In genomic region chr2:135029700-135030099, GRCm38 (mm10) we compare ENCODE assay signal across 9 mouse cellular contexts.
A peak's percentile ranks its signal among the peaks of the same experiment; 100 is the strongest.
DNase-seq lines count a peak whose midpoint lies in the region; ATAC-seq lines count a peak whose summit lies in the region.
"Had no signal": no experiment of that assay in that cellular context is flagged by ENCODE, and none has a peak within 500 bp of the region (broad histone marks: within the 10 kb centered on the region; RNA-seq: fewer than 3 reads in every experiment).

No protein-coding gene starts in this region.

- H3K27me3 ChIP-seq in heart, embryonic 15.5 days = no peaks in the 10 kb centered on the region
- H3K27me3 ChIP-seq in embryonic facial prominence, embryonic 14.5 days (replicated peaks; ENCODE audit: control insufficient read depth, insufficient read depth, low read length) = no peaks in the 10 kb centered on the region
- H3K27me3 ChIP-seq: limb, embryonic 15.5 days had no signal

- peaks cover 7% of the 10 kb centered on the region for H3K4me1 ChIP-seq in heart, embryonic 15.5 days (replicated peaks)
- peaks cover 9% of the 10 kb centered on the region for H3K4me1 ChIP-seq in embryonic facial prominence, embryonic 14.5 days (ENCODE audit: control insufficient read depth, insufficient read depth, low read length)

- ATAC-seq in heart, embryonic 15.5 days (replicated peaks; ENCODE audit: insufficient number of reproducible peaks, insufficient read depth, low FRiP score, low read depth) = no peak; the same call in 1 of the 2 replicates
- no peak; the same call in 1 of the 2 replicates for ATAC-seq in embryonic facial prominence, embryonic 14.5 days (ENCODE audit: low read depth)
- ATAC-seq in CD4-positive, CD25-positive, alpha-beta regulatory T cell, adult 4 months = no peak

- no peak overlapping the region for H3K4me3 ChIP-seq in heart, embryonic 15.5 days
- H3K4me3 ChIP-seq in embryonic facial prominence, embryonic 14.5 days (ENCODE audit: low read depth, low read length) = no peak overlapping the region
- H3K4me3 ChIP-seq: limb, embryonic 15.5 days had no signal

- intact Hi-C loops in left cerebral cortex, postnatal 4 days (cut with DNase I) = loop anchor here (10.0 kb wide), 1 partner anchor 295 kb away; no protein-coding TSS in a partner anchor

- no peaks in the 10 kb centered on the region for H3K9me3 ChIP-seq in heart, embryonic 15.5 days (replicated peaks)
- no peaks in the 10 kb centered on the region for H3K9me3 ChIP-seq in embryonic facial prominence, embryonic 14.5 days (ENCODE audit: control insufficient read depth, low read length)
- H3K9me3 ChIP-seq: limb, embryonic 15.5 days had no signal

- peak overlapping the region; percentile 36; the same call in 1 of the 2 replicates for H3K27ac ChIP-seq in heart, embryonic 15.5 days
- H3K27ac ChIP-seq in embryonic facial prominence, embryonic 14.5 days (replicated peaks; ENCODE audit: low read depth, low read length) = peak overlapping the region; percentile 52
- H3K27ac ChIP-seq: limb, embryonic 15.5 days had no signal

- no peaks in the 10 kb centered on the region for H3K36me3 ChIP-seq in heart, embryonic 15.5 days
- H3K36me3 ChIP-seq in embryonic facial prominence, embryonic 14.5 days (ENCODE audit: control insufficient read depth, insufficient read depth, low read length) = no peaks in the 10 kb centered on the region
- H3K36me3 ChIP-seq: limb, embryonic 15.5 days had no signal

- DNase-seq in heart, adult 9 months (ENCODE audit: low spot score in 2 of 2) = no peak
- DNase-seq in brain, adult 2 months (ENCODE audit: low read depth, low spot score) = peak; percentile 67
- DNase-seq in embryonic facial prominence, embryonic 14.5 days (ENCODE audit: low spot score) = peak; percentile 41
- peak; percentile 28 for DNase-seq in left cerebral cortex, postnatal 4 days
- no peak for DNase-seq in urinary bladder, postnatal 14 days (ENCODE audit: low spot score)
- no peak for DNase-seq in c-Kit-positive CD71-positive TER-119-positive erythroid progenitor cells, embryonic 14.5 days (ENCODE audit: low spot score)

- H3K9ac ChIP-seq in heart, embryonic 15.5 days = no peak overlapping the region
- no peak overlapping the region; the same call in 1 of the 2 replicates for H3K9ac ChIP-seq in embryonic facial prominence, embryonic 14.5 days (ENCODE audit: low read depth, low read length)
- H3K9ac ChIP-seq: limb, embryonic 15.5 days had no signal

- H3K4me2 ChIP-seq in heart, embryonic 15.5 days = peak overlapping the region; percentile 33; the same call in 1 of the 2 replicates
- H3K4me2 ChIP-seq in embryonic facial prominence, embryonic 14.5 days (ENCODE audit: low read depth, low read length) = peak overlapping the region; percentile 20; the same call in 1 of the 2 replicates
- H3K4me2 ChIP-seq: limb, embryonic 15.5 days had no signal

- 25% methylated on average over 6 of the region's 6 CpGs for WGBS in heart, embryonic 15.5 days
- 31% methylated on average over 6 of the region's 6 CpGs for WGBS in embryonic facial prominence, embryonic 14.5 days

Comparison
In these comparisons a context has a peak if more than half of its experiments do, and no peak if none do; other contexts are left out.
1. DNase-seq: peak in brain, adult 2 months (single experiment), embryonic facial prominence, embryonic 14.5 days (single experiment) and left cerebral cortex, postnatal 4 days (single experiment); none in heart, adult 9 months (0 of 2), urinary bladder, postnatal 14 days (single experiment) and c-Kit-positive CD71-positive TER-119-positive erythroid progenitor cells, embryonic 14.5 days (single experiment).